Mouse (Mus musculus): ENCODE results near the gene Prkab1. TPM values are rescaled to one million over a fixed set of nuclear protein-coding genes. Genes with fewer than 3 reads are reported as not detected.

The Prkab1 gene
- 44.1 and 48.9 TPM in 2 replicates for polyA plus RNA-seq (2012; rRNA removed)

DNA sequence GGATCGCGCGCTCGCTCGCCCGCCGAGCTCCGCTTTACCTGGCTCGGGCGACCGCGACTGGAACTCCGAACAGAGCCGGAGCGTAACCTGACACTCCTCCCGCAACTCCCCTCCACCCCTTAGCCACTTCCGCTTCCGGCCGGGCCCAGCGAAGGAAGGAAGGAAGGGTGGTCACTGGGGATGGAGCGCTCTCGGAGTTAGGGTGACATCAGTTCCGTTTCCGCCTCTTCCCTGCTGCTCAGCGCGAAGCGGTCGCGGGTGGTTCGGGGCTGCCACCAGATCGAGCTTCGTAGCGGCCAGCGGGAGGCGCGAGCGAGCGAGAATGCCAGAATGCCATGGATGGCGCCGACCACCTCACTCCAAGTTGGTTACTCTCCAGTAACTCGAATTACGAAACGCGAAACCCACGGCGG, at the start of gene Prkab1:
TSS of gene Prkab1 (minus strand) at position 182 of the 413 bp plus-strand sequence.
- DNase-seq (ENCODE audit: extremely low spot score in 1 of 2, low spot score in 1 of 2), result peak; percentile 86 to 93

DNA sequence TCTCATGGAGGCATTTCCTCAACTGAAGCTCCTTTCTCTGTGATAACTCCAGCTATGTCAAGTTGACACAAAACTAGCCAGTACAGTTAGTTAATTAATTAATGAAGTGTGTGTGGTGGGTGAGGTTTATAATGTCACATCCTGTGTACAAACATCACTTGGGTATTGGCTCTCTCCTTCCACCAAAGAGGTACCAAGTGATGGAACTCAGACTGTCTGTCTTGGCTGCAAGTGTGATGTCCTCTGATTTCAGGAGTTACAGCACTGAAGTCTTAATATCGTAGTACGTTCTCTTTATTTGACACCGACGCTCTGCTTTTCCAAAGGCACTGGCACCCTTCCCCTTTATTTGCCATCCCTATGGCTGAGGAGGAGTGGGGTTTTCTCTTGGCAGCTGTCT, 45.3 kb upstream of the Prkab1 start:
- DNase-seq (ENCODE audit: extremely low spot score in 1 of 2, low spot score in 1 of 2), result no peak

DNA sequence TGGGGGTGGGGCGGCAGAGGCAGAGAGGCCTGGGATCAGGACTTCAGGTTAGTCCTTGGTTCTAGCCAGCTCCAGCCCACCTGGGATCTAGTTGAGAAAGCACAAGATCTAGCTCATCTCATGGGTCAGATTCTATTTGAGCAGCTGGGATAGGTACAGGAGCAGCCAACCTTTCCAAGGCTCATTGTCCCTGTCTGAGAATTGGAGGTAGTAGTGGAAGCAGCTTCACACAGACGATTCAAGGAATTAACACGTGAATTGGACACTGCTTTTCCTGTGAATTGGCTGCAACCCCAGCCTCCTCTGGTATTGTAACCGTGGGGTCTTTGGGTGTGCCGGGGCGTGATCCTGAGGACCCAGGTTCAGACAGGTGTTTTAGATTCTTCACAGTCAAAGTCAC, 28.5 kb upstream of the Prkab1 start:
- DNase-seq (ENCODE audit: extremely low spot score in 1 of 2, low spot score in 1 of 2), result no peak

DNA sequence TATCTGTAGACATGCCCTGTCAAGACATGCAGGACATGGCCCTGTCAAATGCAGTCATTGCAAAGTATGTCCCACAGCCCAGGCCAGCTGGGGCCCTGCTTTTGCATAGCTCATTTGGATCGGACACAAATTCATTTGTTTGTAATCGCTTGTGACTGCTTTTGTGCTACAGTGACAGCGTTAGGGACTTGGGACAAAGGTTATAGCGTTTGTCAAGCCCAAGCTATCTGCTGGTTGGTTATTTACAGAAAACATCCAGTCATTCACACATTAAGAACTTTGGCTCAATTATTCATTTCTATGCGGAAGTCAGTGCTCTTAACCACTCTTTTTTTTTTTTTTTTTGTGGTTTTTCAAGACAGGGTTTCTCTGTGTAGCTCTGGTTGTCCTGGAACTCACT, 27.9 kb upstream of the Prkab1 start:
- DNase-seq (ENCODE audit: extremely low spot score in 1 of 2, low spot score in 1 of 2), result no peak

DNA sequence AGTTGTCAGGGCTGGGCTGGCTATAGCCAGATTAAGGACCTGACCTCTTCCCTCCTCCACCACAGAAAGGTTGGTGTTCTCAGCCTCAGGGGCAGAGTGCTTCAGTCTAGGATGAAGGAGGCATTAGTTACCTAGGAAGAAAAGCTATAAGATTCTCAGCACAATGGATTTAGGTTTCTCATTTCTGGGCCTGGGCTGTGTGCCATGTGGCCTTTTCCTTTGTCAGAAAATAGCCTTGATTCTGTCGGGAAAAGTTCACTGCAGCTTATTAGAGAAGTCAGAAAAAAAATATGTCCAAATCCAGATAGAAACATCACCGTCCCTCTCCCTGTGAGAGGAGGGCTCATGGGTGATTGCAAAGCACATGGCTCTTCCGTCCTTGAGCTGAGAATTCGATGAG, 25.5 kb upstream of the Prkab1 start:
- DNase-seq (ENCODE audit: extremely low spot score in 1 of 2, low spot score in 1 of 2), result no peak

DNA sequence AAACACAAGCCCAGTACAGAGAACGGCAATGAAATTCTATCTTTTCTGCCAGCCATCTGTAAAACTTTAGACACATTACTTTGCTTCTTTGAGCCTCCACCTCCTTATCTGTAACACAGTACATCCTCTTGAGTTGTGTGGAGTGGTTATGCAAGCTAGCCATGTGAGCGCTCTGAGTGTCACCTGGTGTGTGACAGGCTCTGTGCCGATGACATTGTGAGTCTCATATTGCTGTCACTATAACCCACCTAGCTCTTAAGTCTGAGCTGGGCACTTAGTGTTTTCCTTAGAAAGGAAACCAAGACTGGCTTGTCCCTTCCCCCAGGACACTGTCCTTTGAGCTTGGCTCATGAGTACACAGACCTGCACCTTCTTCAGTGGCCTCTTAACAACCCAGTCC, 24.0 kb upstream of the Prkab1 start:
- DNase-seq (ENCODE audit: extremely low spot score in 1 of 2, low spot score in 1 of 2), result no peak

DNA sequence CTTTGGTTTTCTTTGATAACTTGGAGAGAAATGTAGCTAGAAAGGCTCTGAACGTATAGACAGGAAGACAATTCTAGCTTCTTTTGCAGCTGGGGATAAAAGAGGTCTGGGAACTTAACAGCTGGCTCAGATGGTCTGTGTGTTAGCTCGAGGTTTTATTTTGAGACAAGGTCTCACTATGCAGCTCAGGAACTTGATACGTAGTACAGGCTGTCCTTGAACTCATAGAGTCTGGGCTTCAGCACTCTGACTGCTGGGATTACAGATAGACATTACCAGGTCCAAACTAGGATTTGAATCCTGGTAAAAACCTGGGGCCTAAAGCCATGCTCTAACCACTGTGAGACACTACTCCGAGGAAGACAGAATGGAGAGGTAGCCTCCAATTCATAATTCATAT, 21.9 kb upstream of the Prkab1 start:
- no peak for DNase-seq (ENCODE audit: extremely low spot score in 1 of 2, low spot score in 1 of 2)

DNA sequence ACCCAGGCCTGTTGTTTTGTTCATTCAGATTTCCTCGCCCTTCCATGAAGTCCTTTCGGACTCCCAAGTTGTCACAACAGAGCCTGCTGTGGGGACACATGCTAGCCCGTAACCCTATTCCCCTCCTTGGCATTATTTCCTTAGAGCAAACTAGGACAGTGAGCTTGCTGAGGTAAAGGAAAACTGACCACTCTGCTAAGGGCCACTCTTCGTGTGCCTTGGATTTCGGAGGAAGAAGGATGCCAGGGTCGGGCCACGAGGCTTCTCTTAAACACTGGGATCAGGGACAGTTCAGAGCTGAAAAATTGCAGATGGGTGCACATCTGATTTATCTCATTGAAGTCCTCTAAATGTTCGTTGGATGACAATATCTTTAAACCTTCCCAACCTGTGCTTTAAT, 21.3 kb upstream of the Prkab1 start:
- DNase-seq (ENCODE audit: extremely low spot score in 1 of 2, low spot score in 1 of 2), result no peak

DNA sequence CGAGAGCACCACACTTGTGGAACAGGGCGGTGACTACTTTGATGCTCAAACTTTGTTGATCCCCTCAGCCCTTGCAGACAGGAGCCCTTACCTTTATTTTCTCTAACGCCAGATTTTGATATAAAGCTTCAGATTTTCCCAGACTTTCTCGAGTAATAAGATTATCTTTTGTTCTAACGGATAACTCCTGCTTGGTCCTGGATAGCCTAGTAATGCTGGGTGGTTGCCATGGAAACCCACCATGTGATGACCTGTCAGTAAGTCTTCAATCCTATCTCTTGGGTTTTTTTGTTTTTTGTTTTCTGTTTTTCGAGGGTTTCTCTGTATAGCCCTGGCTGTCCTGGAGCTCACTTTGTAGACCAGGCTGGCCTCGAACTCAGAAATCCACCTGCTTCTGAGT, 17.9 kb upstream of the Prkab1 start:
- DNase-seq (ENCODE audit: extremely low spot score in 1 of 2, low spot score in 1 of 2), result no peak

DNA sequence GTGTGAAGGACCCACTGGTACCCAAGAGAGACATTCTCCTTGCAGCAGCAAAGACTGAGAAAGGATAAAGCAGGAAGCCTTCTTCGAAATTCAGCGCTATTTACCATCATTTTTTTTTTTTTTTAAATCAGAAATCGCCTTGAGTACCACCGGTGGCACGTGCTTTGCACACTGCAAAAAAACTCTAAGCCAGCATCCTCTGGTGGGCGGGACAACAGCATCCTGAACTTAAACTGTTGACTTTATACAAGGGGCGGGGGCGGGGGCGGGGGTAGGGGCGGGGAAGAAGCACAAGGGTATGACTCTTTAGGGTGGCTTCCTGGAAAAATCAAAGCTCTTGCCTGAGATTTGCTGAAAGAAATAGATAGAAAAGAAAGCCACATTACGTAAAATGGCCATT, 15.4 kb upstream of the Prkab1 start:
- DNase-seq (ENCODE audit: extremely low spot score in 1 of 2, low spot score in 1 of 2), result no peak

DNA sequence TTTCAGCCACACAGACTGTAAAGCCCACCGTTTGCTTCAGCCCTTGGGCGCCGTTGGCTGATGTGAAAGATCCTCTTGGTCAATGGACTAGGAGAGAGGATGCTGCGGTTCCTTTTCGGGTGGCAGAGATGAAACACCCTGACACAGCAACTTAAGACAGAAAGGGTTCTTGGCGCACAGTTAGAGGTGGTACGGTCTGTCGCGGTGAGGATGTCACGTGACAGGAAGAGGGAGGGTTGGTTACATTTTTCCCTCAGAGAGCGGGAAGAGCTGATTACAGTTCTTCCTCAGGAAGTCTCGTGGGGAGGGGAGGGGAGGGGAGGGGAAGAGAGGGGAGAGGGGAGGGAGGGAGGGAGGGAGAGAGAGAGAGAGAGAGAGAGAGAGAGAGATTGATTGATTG, 13.4 kb upstream of the Prkab1 start:
- no peak for DNase-seq (ENCODE audit: extremely low spot score in 1 of 2, low spot score in 1 of 2)

DNA sequence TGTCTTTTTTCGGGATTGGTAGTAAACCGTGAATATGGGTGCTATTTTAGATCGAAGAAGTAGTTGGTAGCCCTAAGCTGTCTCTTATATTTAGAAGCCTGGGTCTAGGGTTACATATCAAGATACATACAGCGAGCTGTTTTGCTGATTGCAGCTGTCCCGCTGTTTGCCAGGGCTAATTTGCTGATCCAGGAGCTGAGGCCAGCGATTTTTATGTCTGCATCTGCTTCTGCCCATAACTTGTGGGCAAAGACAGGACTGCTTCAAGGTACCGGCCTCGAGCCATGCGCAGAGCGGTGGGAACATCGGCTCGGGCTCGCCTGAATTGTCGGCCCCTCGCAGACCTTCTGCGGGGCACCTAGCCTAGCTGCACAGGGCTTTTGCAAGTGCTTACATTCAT, 12.2 kb upstream of the Prkab1 start:
- DNase-seq (ENCODE audit: extremely low spot score in 1 of 2, low spot score in 1 of 2), result no peak

DNA sequence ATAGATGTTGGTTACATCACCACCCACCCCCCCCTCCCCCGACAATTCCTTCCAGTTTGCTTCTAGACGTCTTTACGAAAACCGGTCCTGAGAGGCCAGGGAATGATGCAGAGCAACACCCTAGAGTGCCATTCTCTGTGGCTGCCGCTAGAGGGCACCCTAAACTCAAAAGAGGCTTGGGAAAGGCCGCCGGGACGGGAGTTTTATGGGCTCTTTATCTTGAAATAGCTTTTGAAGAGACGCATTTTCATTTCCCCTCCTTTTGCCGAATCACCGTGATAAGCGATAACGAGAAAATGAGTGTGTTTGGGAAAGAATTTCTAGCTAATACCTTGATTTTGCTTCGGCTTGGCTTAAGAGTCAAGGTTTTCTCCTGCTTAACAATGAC, 6.9 kb upstream of the Prkab1 start:
- DNase-seq (ENCODE audit: extremely low spot score in 1 of 2, low spot score in 1 of 2), result peak in 1 of 2 experiments; percentile 81

DNA sequence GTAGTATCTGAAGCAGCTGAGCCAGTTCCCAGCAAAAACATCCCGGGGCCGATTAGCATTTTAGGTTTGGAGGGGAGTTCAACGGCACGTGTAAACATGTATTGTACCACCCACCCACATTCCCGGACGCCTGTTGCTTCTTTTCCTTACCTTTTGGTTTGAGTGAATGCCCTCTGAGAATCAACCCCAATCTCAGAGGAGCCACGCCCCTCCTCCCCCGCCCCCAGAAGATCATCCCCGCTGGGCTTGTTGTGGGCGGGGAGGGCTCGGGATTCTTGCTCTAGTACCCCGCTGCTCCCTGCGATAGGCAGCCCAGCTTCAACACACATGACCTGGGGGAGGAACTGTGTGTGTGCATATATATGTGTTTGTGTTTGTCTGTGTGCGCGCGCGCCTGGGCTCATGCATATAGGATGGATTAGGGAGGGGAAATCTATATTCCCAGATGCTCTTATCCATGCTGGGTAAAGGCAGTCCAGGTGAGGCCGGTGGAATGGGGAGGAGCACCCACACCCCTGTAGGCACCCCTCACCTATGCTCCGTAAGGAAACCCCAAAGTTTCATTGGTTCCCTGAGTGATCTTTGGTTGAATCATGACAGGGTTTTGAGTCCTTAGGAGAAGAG, 6.4 kb upstream of the Prkab1 start:
- no peak for DNase-seq (ENCODE audit: extremely low spot score in 1 of 2, low spot score in 1 of 2)

DNA sequence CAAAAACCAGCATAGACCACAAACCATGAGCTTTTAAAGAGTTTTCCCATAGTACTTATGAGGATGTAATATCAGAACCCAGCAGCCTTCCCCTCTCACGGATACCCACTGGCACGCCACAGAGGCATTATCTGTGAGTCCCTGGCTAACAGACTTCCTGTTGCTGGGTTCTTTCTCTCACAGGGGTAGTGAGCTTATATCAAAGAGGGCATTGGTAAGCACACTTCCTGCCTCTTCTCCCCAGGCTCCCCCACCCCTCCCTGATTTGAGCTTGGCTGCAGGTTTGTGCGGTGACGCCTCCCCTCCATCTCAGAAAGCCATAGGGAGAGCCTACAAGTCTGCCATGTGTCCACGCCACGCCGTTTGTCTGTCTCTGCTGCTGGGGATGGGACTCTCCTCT, 4.8 kb upstream of the Prkab1 start:
- no peak for DNase-seq (ENCODE audit: extremely low spot score in 1 of 2, low spot score in 1 of 2)

DNA sequence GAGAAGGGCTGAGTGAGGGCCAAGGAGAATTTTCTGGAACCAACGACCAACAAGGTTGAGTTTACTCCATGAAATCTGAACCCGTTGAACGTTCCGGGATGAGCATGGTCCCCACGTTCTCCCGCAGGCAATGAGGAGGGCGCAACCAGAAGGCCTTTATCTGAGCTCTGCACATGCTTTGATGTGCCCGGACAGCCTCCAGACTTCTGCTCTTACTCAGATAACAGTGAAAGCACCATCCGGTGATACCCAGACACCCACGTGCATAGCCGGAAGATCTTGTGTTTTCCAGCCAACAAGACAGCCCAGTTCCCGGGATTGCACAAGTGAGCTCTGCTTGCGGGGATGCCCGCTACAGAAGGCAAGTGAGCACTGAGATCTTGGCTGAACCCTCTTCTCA, 2.3 kb upstream of the Prkab1 start:
- no peak for DNase-seq (ENCODE audit: extremely low spot score in 1 of 2, low spot score in 1 of 2)

DNA sequence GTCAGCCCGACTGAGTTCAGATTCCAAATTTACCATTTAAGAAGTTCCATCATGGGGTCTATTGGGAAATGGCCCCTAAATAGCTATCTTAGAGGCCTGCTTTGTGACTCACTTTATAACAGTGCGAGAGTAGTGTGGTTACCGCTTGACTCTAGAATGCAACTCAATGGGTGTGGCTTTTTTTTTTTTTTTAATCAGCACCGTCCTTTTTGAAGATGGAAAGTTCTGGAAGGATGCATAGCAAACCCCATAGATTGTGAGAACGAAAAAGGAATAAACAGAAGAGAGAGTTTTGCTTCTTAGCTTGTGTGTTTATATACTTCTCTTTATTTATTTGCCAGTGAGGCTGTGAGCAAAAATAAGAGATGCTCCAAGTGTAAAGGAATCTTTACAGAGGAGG, 1.8 kb upstream of the Prkab1 start:
- DNase-seq (ENCODE audit: extremely low spot score in 1 of 2, low spot score in 1 of 2), result no peak

DNA sequence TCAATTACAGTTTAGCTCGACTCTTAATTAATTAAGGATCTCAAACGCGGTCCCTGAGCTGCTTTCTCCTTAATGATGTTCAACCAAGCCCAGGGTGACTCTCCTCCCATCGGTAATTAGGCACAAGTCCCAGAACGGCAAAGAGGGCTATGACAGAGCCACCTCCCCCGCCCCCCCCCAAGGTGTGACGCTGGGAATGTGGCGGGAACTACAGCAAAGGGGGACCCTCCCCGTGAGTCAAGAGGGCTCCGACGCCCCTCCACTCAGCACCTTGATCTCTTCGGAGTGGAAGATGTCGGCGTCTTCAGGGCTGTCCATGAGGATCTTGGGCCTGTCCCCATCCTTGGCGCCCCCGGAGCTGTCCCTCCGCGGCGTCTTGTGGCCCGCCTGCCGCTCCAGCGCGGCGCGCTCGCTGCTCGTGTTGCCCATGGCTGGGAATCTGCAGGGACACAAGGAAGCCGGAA, 455 bp downstream of the Prkab1 start:
- no peak for DNase-seq (ENCODE audit: extremely low spot score in 1 of 2, low spot score in 1 of 2)

DNA sequence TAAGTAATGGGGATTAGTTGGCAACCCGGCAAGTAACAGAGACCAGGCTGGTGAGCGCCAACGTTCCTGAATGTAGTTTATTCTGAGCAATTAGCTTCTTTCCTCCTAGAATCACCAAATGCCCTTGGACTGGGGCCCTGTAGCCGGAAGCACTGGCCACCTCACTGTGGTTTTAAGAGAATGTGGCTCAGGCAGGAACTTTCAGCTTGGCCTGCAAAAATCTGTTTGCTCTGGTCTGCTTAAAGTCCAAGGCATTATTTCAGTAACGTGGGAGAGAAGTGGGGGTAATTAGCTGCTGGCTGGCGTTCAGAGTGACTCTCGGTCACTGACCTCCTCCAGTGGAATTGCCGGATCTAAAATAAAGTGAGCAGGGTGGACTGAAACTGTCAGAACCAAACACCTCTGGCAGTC, 1.1 kb downstream of the Prkab1 start:
- DNase-seq (ENCODE audit: extremely low spot score in 1 of 2, low spot score in 1 of 2), result peak in 1 of 2 experiments; percentile 52

DNA sequence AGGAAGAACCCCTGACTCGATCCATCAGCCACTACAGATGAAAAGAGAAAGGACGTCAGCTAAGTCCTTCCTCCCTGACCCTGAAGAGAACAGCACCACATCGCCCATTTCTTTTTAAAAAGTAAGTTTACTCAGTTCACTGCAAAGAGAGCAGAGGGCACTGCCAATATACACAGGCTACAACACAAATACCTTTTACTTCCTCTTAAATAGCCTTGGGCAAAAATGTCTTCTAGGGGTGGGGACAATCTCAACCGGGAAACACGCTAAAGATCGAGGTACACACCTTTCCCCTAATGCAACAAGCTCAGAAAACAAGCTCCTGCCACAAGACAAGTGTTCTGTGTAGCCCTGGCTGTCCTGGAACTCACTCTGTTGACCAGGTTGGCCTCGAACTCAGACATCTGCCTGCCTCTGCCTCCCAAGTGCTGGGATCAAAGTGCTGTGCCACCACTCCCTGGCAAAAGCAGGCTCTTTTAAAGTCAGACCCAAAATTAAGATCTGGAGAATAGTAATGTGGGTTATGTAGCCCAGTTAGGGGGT, 1.6 kb downstream of the Prkab1 start:
- no peak for DNase-seq (ENCODE audit: extremely low spot score in 1 of 2, low spot score in 1 of 2)

DNA sequence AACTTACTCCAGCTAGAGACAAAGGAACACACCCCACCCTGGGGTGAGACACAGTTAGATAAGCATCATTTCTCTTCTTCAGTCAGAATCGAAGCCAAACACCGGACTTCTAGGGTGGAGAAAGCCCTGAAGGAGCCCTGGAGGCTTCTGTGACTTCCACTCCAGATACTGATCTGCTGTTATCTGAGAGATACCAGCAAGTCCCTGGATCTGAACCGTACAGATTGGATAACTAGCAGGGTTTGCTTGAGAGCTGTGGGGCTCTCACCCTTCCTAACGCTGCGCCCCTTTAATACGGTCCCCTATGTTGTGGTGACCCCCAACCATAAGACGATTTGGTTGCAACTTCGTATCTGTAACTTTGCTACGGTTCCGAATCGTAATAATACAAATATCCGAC, 2.2 kb downstream of the Prkab1 start:
- no peak for DNase-seq (ENCODE audit: extremely low spot score in 1 of 2, low spot score in 1 of 2)

DNA sequence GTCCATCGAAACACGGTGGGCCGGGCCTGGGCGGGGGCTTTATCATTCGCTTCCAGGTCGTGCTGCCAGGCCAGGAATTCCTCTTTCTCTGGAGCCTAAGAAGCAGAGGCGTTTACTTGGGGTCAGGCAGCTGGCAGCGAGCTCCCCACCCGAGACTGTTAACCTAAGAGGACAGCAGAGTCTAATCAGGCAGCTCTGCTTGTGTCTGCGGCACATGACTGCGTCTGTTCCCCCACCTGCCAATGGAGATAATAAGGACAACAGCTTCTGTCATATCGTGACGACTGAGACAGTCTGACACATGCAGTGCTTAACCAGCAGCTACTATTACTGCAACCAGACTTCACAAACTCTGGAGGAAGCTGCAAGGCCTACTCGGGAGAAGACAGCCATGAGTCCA, 2.8 kb downstream of the Prkab1 start:
- DNase-seq (ENCODE audit: extremely low spot score in 1 of 2, low spot score in 1 of 2), result no peak

DNA sequence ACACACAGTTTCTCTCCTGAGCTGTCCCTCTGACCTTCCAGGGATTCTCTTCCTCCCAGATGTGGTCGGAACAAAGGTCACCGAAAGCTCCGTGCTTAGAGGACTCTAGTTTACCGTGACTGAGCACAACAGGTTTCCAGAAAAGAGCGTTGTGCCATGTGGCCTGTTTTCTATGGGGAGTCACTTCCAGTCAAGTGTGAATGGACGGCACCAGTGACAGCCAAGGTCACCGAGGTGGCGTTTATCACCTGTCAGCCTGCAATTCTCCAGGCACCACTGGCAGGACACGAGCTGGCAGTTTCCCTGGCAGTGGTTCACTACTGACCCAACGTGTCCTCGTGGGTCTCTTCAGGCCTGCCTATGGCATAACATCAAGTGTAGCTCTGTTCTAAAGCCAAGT, 4.9 kb downstream of the Prkab1 start:
- no peak for DNase-seq (ENCODE audit: extremely low spot score in 1 of 2, low spot score in 1 of 2)

Measured in frontal cortex, adult 2 months (tissue).